Mouse (Mus musculus): Measurements from ENCODE around the gene Cmip. TPM values are rescaled to one million over a fixed set of nuclear protein-coding genes. Genes with fewer than 3 reads are reported as not detected.

Cmip gene
- polyA plus RNA-seq, 1 experiment: 39.4 TPM

- DNase-seq (ENCODE audit: low spot score): no peak
These were observed 244.5 kb downstream of the Cmip start for GRCm38 (mm10) chr8:117501323-117501722.

- DNase-seq (ENCODE audit: low spot score): no peak
These were observed 246.7 kb downstream of the Cmip start for GRCm38 (mm10) chr8:117503405-117504069.

DNA sequence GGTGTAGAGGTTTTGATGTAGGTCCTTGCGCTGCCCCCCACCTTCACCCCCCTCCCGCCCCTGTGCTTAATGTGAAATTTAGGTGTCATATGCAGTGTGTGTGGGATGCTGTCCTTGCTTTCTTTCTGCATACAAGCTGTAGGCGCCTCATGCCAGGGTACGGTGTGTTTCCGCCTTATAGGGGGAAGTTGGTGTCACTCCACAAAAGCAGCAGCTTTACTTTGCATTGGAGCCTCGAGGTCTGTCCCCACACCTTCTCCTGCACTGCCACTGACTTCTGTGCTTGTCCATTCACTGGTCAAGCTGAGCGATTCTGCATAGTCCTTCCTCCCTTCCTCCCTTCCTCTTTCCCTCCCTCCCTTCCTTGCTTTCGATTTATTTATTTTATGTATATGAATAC is 250.8 kb downstream of the Cmip start:
- DNase-seq (ENCODE audit: low spot score): no peak

Other genes with a start within 250 kb of the Cmip start
- 0.07 and 0.09 TPM in 2 replicates for gene Pkd1l2, start 174.6 kb upstream of the Cmip start, polyA plus RNA-seq (2012; rRNA removed)
- 0.21 and 0.25 TPM in 2 replicates for gene Bco1, start 161.2 kb upstream of the Cmip start, polyA plus RNA-seq (2012; rRNA removed)
- gene Gan, start 98.9 kb upstream of the Cmip start, polyA plus RNA-seq (2012; rRNA removed): 8.2 and 9.5 TPM in 2 replicates
- 7.2 and 9.6 TPM in 2 replicates for gene Plcg2, start 241.2 kb downstream of the Cmip start, polyA plus RNA-seq (2012; rRNA removed)

Measured in urinary bladder, adult 2 months (tissue).